Mouse (Mus musculus): ENCODE measurements around the gene Trpv2. TPM values are rescaled to one million over a fixed set of nuclear protein-coding genes. Genes with fewer than 3 reads are reported as not detected.
A peak's percentile ranks its signal among the peaks of the same experiment; 100 is the strongest.

Trpv2 gene
- polyA plus RNA-seq, 1 experiment from 2014 or later: 8.2 TPM

- H3K4me1 ChIP-seq: peaks cover 47% of the 10 kb centered on the region
- ATAC-seq: no peak
- no peaks in the 10 kb centered on the region for H3K9me3 ChIP-seq (replicated peaks)
- H3K4me3 ChIP-seq: peak overlapping the region; percentile 90; the same call in 1 of the 2 replicates
- H3K4me2 ChIP-seq: peak overlapping the region; percentile 91
- H3K27ac ChIP-seq: peak overlapping the region; percentile 64
- H3K27me3 ChIP-seq: no peaks in the 10 kb centered on the region
- peak overlapping the region; percentile 99; the same call in 1 of the 2 replicates for H3K9ac ChIP-seq
- H3K36me3 ChIP-seq (ENCODE audit: poor library complexity, severe bottlenecking): peaks cover 71% of the 10 kb centered on the region
- 70% methylated on average over 10 of the region's 10 CpGs for WGBS
Measured at GRCm38 (mm10) chr11:62606299-62607169, 32.2 kb downstream of the Trpv2 start.

DNA sequence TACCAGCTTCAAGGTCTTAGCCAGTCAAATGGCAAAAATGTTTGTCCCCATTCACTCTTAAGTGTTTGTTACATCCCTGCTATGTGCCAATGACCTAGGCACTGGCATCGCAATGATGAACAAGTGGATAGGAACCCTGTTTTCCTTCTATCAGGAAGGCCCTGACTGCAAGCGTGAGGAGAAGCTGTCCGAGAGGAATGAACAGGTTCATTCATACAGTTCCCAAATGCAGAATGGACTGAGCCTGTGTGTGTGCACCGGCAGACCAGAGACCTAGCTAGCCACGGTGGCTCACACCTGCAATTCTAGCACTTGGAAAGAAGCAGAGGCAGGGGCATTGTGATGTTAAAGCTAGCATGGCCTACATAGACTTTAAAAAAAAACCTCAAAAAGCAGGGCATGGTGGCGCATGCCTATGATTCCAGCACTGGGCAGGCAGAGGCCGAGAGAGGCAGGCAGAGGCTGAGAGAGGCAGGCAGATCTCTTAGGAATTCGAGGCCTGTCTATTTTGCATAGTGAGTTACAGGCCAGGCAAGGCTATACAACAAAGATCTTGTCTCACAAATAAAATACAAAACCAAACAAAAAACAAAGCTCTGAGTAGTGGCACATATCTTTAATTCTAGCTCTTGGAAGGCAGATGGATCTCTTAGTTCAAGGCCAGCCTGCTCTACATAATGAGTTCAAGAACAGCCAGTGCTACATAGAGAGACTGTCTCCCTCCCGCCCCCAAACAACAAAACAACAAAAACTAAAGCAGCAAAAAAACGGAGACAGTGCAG, 33.1 kb downstream of the Trpv2 start:
- 61% methylated on average over 10 of the region's 10 CpGs for WGBS
- H3K4me3 ChIP-seq: no peak overlapping the region
- peaks cover 71% of the 10 kb centered on the region for H3K36me3 ChIP-seq (ENCODE audit: poor library complexity, severe bottlenecking)
- H3K27me3 ChIP-seq: no peaks in the 10 kb centered on the region
- peaks cover 44% of the 10 kb centered on the region for H3K4me1 ChIP-seq
- no peak for ATAC-seq
- no peak overlapping the region for H3K4me2 ChIP-seq
- peak overlapping the region; percentile 64 for H3K27ac ChIP-seq
- H3K9me3 ChIP-seq (replicated peaks): no peaks in the 10 kb centered on the region
- 0 out of 2 replicates have a peak overlapping the region, but pooled peaks have one; percentile 27 for H3K9ac ChIP-seq

DNA sequence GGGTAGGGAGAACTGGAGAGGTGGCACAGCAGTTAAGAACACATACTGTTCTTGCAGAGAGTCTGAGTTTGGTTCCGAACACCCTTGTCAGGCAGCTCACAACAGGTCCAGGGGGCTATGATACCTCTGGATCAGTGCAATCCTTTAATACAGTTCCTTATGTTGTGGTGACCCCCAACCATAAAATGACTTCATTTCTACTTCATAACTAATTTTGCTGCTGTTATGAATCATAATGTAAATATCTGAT, 33.6 kb downstream of the Trpv2 start:
- Histone ChIP-seq H3K27me3 (no peaks in the 10 kb centered on the region), H3K4me1 (peaks cover 49% of the 10 kb centered on the region), H3K27ac (peak overlapping the region; percentile 64; the same call in 1 of the 2 replicates), H3K9me3 (replicated peaks) (no peaks in the 10 kb centered on the region), H3K36me3 (ENCODE audit: poor library complexity, severe bottlenecking) (peaks cover 71% of the 10 kb centered on the region), H3K4me2 (no peak overlapping the region), H3K9ac (no peak overlapping the region), H3K4me3 (no peak overlapping the region)
- ATAC-seq: no peak
- WGBS: 94% methylated on average over 1 of the region's 1 CpGs

DNA sequence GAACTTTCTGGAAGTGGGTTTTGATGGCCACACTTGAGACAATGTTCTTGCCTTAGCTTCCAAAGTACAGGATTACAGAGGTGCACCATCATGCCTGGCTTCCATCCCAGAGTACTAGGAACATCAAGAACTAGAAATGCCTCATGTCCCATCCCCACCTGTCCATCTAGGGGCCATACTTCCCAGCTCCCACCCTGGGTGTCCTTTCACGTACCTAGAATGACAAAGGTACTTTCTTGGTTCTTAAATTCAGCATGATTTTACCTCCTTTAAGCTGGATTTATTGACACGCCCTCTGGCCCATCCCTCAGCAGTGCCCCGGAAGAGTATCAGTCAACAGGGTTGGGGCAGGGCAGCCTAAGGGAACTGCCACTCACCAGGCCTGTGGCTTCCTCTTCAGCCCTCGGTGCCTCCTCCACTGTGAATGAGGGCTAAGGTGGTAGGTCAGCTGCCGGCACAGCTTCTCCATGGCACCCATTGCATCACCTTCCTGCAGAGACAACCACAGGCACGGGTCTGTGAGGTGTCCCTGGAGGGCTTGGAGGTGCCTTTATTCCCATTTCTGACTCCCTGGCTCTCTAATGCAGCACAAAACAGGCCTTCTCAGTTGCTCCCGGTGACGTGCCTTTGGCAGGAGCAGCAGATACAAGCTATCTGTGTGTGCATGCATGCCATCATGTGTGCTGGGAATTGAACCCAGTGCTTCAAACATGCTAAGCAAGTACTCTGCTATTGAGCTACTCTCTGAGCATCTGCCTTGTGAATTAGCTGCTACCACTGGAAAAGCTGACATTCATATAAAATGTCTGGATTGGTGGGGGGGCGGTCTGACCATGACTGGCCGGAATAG, 34.8 kb downstream of the Trpv2 start:
- peaks cover 67% of the 10 kb centered on the region for H3K36me3 ChIP-seq (ENCODE audit: poor library complexity, severe bottlenecking)

GRCm38 (mm10) chr11:62610304-62610703, 36.0 kb downstream of the Trpv2 start:
- Histone ChIP-seq H3K4me3 (no peak overlapping the region), H3K27ac (no peak overlapping the region; the same call in 1 of the 2 replicates), H3K27me3 (no peaks in the 10 kb centered on the region), H3K9me3 (replicated peaks) (no peaks in the 10 kb centered on the region), H3K36me3 (ENCODE audit: poor library complexity, severe bottlenecking) (peaks cover 55% of the 10 kb centered on the region), H3K4me1 (peaks cover 49% of the 10 kb centered on the region), H3K9ac (no peak overlapping the region), H3K4me2 (no peak overlapping the region)
- 89% methylated on average over 6 of the region's 6 CpGs for WGBS
- no peak for ATAC-seq

More for the DNA sequence above, 34.8 kb downstream of the Trpv2 start:
- H3K4me1 ChIP-seq: peaks cover 50% of the 10 kb centered on the region
- H3K27me3 ChIP-seq: no peaks in the 10 kb centered on the region
- no peak overlapping the region for H3K9ac ChIP-seq
- H3K4me2 ChIP-seq: no peak overlapping the region
- 87% methylated on average over 10 of the region's 10 CpGs for WGBS
- H3K9me3 ChIP-seq (replicated peaks): no peaks in the 10 kb centered on the region
- peak overlapping the region; percentile 16; the same call in 1 of the 2 replicates for H3K27ac ChIP-seq
- no peak overlapping the region for H3K4me3 ChIP-seq
- no peak for ATAC-seq

GRCm38 (mm10) chr11:62612604-62613003, 38.3 kb downstream of the Trpv2 start:
- Histone ChIP-seq H3K36me3 (ENCODE audit: poor library complexity, severe bottlenecking) (peaks cover 39% of the 10 kb centered on the region), H3K9me3 (replicated peaks) (no peaks in the 10 kb centered on the region), H3K4me3 (no peak overlapping the region), H3K27me3 (no peaks in the 10 kb centered on the region), H3K4me1 (peaks cover 28% of the 10 kb centered on the region), H3K9ac (peak overlapping the region; percentile 68), H3K27ac (peak overlapping the region; percentile 92), H3K4me2 (peak overlapping the region; percentile 56)
- no peak for ATAC-seq
- WGBS: 60% methylated on average over 10 of the region's 10 CpGs

- 3% methylated on average over 19 of the region's 19 CpGs for WGBS
- ATAC-seq: peak; percentile 97
- Histone ChIP-seq H3K4me3 (peak overlapping the region; percentile 17), H3K4me1 (peaks cover 28% of the 10 kb centered on the region), H3K4me2 (peak overlapping the region; percentile 56), H3K9ac (peak overlapping the region; percentile 68), H3K27ac (peak overlapping the region; percentile 92), H3K27me3 (no peaks in the 10 kb centered on the region), H3K36me3 (ENCODE audit: poor library complexity, severe bottlenecking) (peaks cover 33% of the 10 kb centered on the region), H3K9me3 (replicated peaks) (no peaks in the 10 kb centered on the region)
Measured at GRCm38 (mm10) chr11:62613657-62614365, 39.5 kb downstream of the Trpv2 start.

DNA sequence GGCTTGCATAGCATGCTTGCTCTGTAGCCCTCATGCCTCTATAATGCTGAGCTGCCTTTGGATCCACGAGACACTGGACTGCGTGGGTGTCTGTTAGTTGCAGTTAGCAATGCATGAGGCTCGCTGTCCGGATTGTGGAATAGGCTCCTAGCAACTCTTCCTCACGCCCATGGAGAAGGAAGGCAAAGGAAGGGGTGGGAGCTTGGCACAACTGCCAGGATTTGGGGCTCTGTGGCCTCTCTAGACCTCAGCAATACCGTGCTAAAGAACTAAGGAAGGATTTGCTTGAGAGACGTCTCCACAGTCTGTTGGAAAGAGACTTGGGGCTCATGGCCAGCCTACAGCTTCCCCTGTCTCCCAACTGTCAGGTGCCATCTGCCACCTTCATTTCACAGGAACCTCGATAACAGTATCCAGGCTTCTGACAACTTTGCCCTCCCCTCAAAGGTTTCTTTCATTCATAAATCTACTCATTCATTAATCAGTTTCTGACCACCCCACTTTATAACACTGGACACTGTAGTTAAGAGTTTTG, 40.7 kb downstream of the Trpv2 start:
- no peak overlapping the region for H3K4me2 ChIP-seq
- no peak for ATAC-seq
- peaks cover 33% of the 10 kb centered on the region for H3K36me3 ChIP-seq (ENCODE audit: poor library complexity, severe bottlenecking)
- H3K27me3 ChIP-seq: no peaks in the 10 kb centered on the region
- no peak overlapping the region for H3K4me3 ChIP-seq
- peak overlapping the region; percentile 68 for H3K9ac ChIP-seq
- peaks cover 28% of the 10 kb centered on the region for H3K4me1 ChIP-seq
- H3K27ac ChIP-seq: peak overlapping the region; percentile 92
- H3K9me3 ChIP-seq (replicated peaks): no peaks in the 10 kb centered on the region
- WGBS: 85% methylated on average over 8 of the region's 8 CpGs

GRCm38 (mm10) chr11:62615456-62615855, 41.2 kb downstream of the Trpv2 start:
- no peak overlapping the region for H3K4me2 ChIP-seq
- no peak overlapping the region for H3K27ac ChIP-seq
- ATAC-seq: no peak
- no peak overlapping the region for H3K4me3 ChIP-seq
- no peak overlapping the region for H3K9ac ChIP-seq
- no peaks in the 10 kb centered on the region for H3K27me3 ChIP-seq
- no peaks in the 10 kb centered on the region for H3K9me3 ChIP-seq (replicated peaks)
- H3K36me3 ChIP-seq (ENCODE audit: poor library complexity, severe bottlenecking): peaks cover 28% of the 10 kb centered on the region
- H3K4me1 ChIP-seq: peaks cover 28% of the 10 kb centered on the region
- WGBS: 86% methylated on average over 4 of the region's 4 CpGs

DNA sequence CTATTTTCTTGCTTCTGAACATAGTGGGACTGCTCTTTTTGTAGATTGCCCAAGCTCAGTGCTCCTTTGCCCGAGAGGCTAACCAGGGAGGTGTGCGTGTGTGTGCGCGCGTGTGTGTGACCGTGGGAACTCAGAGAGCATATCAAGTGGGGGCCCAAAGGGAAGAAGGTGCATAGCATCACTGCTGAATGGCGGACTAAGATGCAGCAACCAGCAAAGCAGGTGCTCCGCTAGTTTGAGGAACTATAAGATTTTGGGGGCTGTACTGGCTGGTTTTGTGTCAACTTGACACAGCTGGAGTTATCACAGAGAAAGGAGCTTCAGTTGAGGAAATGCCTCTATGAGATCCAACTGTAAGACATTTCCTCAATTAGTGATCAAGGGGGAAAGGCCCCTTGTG, 46.8 kb downstream of the Trpv2 start:
- no peak for ATAC-seq
- 93% methylated on average over 8 of the region's 8 CpGs for WGBS

More for the DNA sequence above, 46.8 kb downstream of the Trpv2 start:
- Histone ChIP-seq H3K4me1 (peaks cover 12% of the 10 kb centered on the region), H3K36me3 (ENCODE audit: poor library complexity, severe bottlenecking) (peaks cover 25% of the 10 kb centered on the region), H3K4me3 (no peak overlapping the region), H3K27me3 (no peaks in the 10 kb centered on the region), H3K4me2 (no peak overlapping the region), H3K9me3 (replicated peaks) (no peaks in the 10 kb centered on the region), H3K9ac (no peak overlapping the region), H3K27ac (no peak overlapping the region)
